Mouse (Mus musculus) ovary, adult 18-20 months (tissue): ENCODE data around the gene Hnf1a.
A peak's percentile ranks its signal among the peaks of the same experiment; 100 is the strongest.

ENCODE experiments used
- DNase-seq: peaks from one replicate; pipeline ENCODE4 v3.0.0; 2022; ENCODE audit warnings: low spot score, mixed read lengths

Gene Hnf1a

GRCm38 (mm10) chr5:114979250-114980121 is 8.6 kb upstream of the Hnf1a start:
- peak; percentile 44 for DNase-seq

- DNase-seq = no peak
These were observed 8.0 kb upstream of the Hnf1a start for GRCm38 (mm10) chr5:114978888-114979249.

GRCm38 (mm10) chr5:114978473-114978872 is 7.6 kb upstream of the Hnf1a start:
- DNase-seq = no peak

GRCm38 (mm10) chr5:114976935-114977334 is 6.0 kb upstream of the Hnf1a start:
- no peak for DNase-seq

GRCm38 (mm10) chr5:114973131-114973530 is 2.2 kb upstream of the Hnf1a start:
- no peak for DNase-seq

- no peak for DNase-seq
These were observed 1.3 kb upstream of the Hnf1a start for GRCm38 (mm10) chr5:114972201-114972600.

GRCm38 (mm10) chr5:114969609-114970215 is 1.2 kb downstream of the Hnf1a start:
- DNase-seq = no peak

- DNase-seq = no peak
These were observed 1.8 kb downstream of the Hnf1a start for GRCm38 (mm10) chr5:114969064-114969463.

- no peak for DNase-seq
These were observed 2.2 kb downstream of the Hnf1a start for GRCm38 (mm10) chr5:114968651-114969050.

GRCm38 (mm10) chr5:114967523-114968268 is 3.2 kb downstream of the Hnf1a start:
- DNase-seq = no peak

- no peak for DNase-seq
These were observed 5.7 kb downstream of the Hnf1a start for GRCm38 (mm10) chr5:114964967-114965898.

- DNase-seq = no peak
These were observed 6.5 kb downstream of the Hnf1a start for GRCm38 (mm10) chr5:114964315-114964966.

GRCm38 (mm10) chr5:114961590-114962360 is 9.1 kb downstream of the Hnf1a start:
- DNase-seq = no peak

GRCm38 (mm10) chr5:114958069-114958468 is 12.8 kb downstream of the Hnf1a start:
- no peak for DNase-seq

GRCm38 (mm10) chr5:114953326-114953725 is 17.6 kb downstream of the Hnf1a start:
- DNase-seq = no peak

GRCm38 (mm10) chr5:114951279-114951880 is 19.5 kb downstream of the Hnf1a start:
- DNase-seq = no peak

GRCm38 (mm10) chr5:114950669-114951068 is 20.2 kb downstream of the Hnf1a start:
- DNase-seq = no peak

- no peak for DNase-seq
These were observed 21.1 kb downstream of the Hnf1a start for GRCm38 (mm10) chr5:114949812-114950211.

GRCm38 (mm10) chr5:114949316-114949715 is 21.6 kb downstream of the Hnf1a start:
- DNase-seq = no peak

- no peak for DNase-seq
These were observed 22.0 kb downstream of the Hnf1a start for GRCm38 (mm10) chr5:114948891-114949290.
